Mouse (Mus musculus) bone marrow, adult 2 months (tissue): Measurements from ENCODE around the gene Pfn5.

ENCODE experiments used
- CTCF ChIP-seq: fragments of 200-500 bp; IDR thresholded peaks from 2 replicates; pipeline ENCODE4 v1.5.1; 2011; ENCODE audit warnings: low read length, control low read depth; ENCODE audit not compliant: control insufficient read depth, insufficient read depth
- POLR2A ChIP-seq: fragments of 200-500 bp; IDR thresholded peaks from 2 replicates; pipeline ENCODE4 v1.6.1; 2011; ENCODE audit warnings: low read depth, mild to moderate bottlenecking, control low read depth, low read length, borderline replicate concordance; ENCODE audit not compliant: control insufficient read depth

DNA sequence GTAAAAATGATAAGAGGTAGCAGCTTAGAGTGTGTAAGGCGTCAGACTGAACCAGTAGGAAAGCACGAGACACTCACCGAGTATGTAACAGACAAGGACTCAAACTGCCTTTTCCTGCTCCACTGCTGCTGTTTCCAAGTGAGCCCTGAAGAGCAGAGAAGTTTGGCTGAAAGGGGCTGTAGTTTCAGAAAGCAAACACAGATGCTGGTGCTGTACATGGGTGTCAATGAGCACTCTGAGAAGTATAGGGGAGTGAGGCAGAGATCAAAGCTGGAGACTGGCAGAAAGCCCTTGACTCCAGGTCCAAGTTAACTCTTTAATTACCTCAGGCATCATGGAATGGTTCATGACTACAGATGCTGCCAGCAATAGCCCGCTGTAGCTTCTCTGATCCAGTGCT is 3.6 kb upstream of the Pfn5 start:
- TF ChIP-seq CTCF (no peak), POLR2A (no peak)
